Mouse (Mus musculus) testis, postnatal 14 days (tissue): Measurements from ENCODE around the gene Fdxacb1.

ENCODE experiments used
- DNase-seq: peaks from one replicate; pipeline ENCODE4 v3.0.0; 2021; ENCODE audit warnings: low spot score

The Fdxacb1 gene

DNA sequence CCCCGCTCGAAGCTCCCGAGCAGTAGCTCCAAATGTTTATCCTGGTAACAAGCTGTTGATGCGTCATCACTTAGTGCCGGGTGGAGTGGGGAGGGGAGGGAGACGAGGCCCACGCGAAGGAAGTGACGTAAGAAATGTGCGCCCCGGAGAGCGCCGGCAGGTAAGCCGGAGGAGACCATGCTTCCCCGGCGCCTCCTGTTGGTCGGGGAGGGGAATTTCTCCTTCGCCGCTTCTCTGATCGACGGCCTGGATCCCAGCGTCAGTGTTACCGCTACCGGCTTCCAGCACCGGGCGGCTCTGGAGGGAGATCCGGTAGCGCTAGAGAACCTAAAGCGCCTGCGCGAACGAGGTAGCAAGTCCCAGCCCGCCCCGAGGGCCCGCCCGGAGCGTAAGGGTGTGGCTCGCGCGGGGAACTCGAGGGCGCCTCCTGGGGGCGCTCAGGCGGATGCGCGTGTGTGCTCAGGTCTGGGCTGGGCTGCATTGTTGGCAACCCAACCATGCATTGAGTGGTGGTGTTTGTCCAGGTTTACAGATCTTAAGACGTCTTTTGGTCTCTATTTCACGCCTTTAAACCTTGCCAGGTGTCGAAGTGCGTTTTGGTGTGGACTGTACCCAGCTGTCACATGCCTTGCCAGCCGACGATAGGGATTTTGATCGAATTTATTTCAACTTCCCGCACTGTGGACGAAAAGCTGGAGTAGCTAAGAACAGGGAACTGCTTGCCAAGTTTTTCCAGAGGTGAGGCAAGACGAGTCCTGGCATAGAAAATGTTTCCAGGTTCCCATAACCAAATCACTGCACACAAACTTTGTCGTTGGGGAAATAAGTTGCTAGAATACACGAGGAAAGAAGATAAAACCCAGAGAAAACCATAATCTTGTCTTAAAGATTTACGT, at the start of gene Fdxacb1:
Gene Fdxacb1 (plus strand): TSS at position 130 of the 896 bp plus-strand sequence.
- DNase-seq = peak; percentile 98

GRCm38 (mm10) chr9:50718878-50719277, 49.2 kb upstream of the Fdxacb1 start:
- DNase-seq = no peak

DNA sequence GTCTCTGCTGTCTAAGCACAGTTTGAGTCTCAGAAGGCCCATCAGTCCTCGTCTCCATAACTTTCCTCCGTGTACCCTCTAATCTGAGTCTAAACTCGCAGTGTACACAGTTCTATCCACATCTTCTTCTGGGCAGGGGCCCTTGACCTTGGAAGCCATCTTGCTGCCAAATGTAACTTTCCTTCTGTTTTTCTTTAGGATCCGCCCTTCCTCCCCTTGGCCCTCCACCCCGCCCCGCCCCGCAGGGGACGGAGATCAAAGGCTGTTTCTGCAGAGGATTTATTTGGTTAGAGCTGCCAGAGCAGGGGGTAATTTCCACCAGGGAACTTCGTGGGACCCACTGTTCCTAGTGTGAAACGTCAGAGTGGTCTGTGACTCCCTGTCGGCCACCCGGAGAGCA, 47.0 kb upstream of the Fdxacb1 start:
- DNase-seq = no peak

DNA sequence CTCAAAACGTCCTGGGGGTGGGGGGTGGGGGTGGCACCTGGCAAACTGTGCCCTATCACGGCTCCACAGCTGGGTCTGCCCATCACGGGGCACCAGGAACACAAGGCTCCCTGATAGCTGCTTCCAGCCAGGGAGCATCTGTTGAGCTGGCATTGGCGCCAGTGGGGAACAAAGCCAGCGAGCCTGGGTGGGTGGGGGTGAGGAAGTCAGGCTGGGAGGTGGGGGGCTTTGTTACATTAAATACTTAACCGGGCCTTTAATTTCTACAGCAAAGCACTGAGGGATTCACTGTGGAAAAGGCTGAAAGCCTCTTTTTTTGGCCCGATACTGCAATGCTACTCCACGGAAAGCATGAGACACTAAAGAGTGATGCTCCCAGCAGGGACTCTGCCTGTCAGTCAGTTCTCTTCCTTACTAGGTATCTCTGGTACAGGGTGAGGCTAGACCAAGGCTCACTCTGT, 45.6 kb upstream of the Fdxacb1 start:
- DNase-seq = no peak

GRCm38 (mm10) chr9:50723406-50723805, 44.6 kb upstream of the Fdxacb1 start:
- peak; percentile 85 for DNase-seq

GRCm38 (mm10) chr9:50724147-50724546, 43.9 kb upstream of the Fdxacb1 start:
- no peak for DNase-seq

GRCm38 (mm10) chr9:50724661-50725330, 43.2 kb upstream of the Fdxacb1 start:
- DNase-seq = no peak

GRCm38 (mm10) chr9:50725921-50726590, 42.0 kb upstream of the Fdxacb1 start:
- DNase-seq = no peak

DNA sequence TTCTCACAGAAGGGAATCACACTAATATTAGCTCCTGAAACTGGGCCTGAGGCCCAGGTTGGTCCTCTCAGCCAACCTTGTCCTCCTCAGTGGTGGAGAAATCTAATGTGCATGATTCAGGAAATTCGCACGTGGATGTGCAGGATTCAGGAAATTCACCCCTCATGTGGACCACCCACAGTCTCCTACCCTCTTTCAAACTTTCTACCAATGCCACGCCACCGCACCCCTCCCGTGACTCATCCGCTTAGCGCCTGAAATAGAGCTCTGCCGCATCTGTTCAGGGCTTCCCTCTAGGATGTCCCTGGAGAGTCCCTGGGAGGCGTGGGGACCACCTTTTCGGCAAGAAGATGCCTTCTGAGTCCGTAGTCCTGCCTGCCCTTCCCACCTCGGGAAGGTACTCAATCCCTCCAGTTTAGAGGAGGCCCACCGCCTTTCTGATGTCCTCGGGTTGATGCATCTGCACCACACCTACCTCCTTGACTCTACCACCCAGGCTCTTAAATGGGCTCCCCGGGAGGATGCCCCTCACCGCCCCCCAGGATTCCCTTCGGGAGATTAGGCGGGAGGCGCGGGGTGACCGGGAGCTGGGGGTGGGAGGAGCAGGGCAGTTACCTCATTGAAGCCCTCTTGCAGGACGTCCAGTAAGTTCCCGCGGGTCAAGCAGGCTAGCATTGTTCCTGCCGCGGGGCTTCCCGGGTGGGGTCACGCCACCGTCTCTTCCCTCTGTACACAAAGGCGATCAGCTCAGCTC, 40.7 kb upstream of the Fdxacb1 start:
- no peak for DNase-seq

GRCm38 (mm10) chr9:50727925-50728651, 39.9 kb upstream of the Fdxacb1 start:
- peak; percentile 83 for DNase-seq

DNA sequence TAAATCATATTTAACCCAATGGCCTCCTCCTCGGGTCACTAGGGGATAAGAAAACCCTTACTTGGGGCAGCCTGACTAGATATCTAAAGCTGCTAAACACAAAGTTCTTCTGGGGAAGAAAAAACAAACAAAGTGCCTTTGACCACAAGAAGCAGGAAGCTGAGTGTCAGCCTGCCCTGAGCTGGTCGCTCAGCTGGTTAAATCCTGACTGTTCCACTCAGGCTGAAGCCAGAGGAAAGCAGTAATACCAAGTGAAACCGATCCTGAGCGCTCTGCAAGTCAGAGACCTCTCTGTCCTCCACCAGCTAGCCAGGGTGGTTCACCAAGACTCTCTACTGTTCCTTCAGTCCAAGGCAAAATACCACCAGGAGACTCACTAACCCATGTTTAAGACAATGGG, 38.4 kb upstream of the Fdxacb1 start:
- DNase-seq = no peak

GRCm38 (mm10) chr9:50732560-50732959, 35.5 kb upstream of the Fdxacb1 start:
- no peak for DNase-seq

GRCm38 (mm10) chr9:50734989-50735388, 33.0 kb upstream of the Fdxacb1 start:
- no peak for DNase-seq

GRCm38 (mm10) chr9:50738914-50739870, 28.8 kb upstream of the Fdxacb1 start, which contains the start of gene Dixdc1:
Dixdc1 (minus strand) TSS chr9:50739517.
- peak; percentile 95 for DNase-seq

DNA sequence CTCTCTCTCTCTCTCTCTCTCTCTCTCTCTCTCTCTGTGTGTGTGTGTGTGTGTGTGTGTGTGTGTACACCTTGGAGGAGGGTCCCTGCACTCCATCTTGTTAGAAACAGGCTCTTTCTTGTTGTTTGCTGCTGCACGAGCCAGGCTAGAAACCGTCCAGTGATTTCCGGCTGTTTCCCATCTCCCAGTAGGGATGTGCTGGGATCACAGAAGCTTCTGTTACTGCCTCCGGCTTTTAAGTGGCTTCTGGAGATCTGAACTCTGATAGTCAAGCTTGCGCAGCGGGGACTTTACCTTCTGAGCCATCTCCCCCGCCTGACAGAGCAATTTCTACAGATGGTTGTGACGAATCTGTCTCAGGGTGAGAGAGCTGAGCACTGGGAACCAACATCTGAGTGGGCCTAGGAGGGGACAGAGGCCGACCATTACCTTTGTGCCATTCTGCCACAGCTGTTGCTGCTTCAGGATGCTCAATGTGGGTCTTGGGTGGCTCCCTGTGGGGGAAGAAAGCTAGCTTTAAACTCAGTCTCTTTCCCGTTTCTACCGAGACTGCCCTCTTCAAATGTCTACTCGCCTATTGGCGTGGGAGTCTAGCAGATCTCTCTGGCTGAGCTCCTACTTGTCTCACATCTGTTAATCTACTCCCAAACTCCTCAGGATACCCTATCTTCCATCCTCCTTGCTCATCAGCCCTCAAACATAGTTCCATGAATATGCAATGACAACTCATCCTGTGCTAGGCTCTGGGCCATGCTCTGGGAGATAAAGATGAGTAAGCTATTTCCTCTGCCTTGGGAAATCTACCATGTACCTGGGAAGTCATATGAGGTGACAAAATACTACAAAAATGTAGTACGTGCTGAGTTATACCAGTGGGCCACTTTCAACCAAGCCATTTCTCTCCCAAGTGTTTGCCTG, 26.9 kb upstream of the Fdxacb1 start:
- no peak for DNase-seq

GRCm38 (mm10) chr9:50742261-50742660, 25.8 kb upstream of the Fdxacb1 start:
- no peak for DNase-seq

- DNase-seq = no peak
Observed at GRCm38 (mm10) chr9:50742744-50743143, 25.3 kb upstream of the Fdxacb1 start.

GRCm38 (mm10) chr9:50745806-50746205, 22.2 kb upstream of the Fdxacb1 start:
- DNase-seq = no peak

GRCm38 (mm10) chr9:50746214-50746677, 21.8 kb upstream of the Fdxacb1 start, which contains the start of gene 2310030G06Rik:
2310030G06Rik (minus strand) TSS chr9:50746536.
- DNase-seq = no peak
